Mouse (Mus musculus) ovary, postnatal 36 days (tissue): ENCODE data around the gene Tmem177.

ENCODE experiments used
- DNase-seq: peaks from one replicate; pipeline ENCODE4 v3.0.0; 2022; ENCODE audit warnings: low spot score, mixed read lengths

Gene Tmem177

DNA sequence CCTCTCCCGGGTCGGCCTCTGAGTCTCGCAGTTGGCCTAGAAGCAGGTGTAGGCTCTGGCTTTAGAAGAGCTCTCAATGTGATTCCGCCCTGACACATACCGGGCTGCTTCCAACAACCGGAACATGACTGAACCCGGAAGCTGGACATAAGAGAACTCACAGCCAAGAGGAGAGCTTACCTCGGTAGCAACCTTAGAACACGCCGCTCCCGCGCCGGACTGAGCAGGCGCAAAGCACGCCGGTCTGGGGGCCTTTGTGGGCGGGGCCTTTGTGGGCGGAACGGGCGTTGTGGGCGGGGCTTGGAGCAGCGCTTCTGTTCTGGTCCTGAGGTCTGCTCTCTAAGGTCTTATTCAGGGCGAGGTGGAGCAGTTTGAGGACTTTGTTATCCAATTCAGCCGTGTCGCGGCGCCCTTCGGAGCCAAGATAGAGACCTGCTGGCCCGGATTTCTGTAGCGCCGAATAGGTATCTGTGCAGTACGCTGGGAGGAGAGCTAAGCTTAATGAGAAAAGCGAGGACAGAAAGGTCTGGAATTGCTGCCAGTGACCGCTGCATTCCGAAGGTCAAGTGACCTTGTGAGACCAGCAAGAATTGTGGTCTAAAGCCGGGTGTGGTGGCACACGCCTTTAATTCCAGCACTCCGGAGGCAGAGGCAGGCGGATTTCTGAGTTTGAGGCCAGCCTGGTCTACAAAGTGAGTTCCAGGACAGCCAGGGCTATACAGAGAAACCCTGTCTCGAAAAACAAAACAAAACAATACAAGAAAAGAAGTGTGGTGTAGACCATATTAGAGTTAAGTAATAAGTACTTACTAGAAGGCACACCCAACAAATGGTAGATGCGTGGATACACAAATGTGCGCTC, at the start of gene Tmem177:
Gene Tmem177, minus strand, starts transcription at position 256 of the 862 bp plus-strand sequence.
- DNase-seq, result peak; percentile 98

DNA sequence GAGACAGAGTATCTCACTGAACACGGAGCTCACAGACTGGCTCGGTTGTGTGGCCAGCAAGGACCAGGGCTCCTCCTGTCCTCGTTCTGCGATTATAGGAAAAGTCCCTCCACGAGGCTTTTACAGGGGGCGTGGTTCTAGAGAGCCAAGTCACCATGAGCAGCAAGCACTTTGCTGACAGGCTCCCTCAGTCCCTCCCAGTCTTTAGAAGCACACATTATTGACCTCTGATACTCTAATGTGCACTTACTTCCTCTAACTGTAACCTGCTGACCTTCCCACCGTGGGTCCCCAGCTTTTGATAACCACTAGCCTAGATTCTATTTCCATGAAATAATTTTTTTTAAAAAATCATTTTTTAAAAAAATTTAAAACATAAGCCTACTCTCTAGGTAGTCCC, 46.9 kb upstream of the Tmem177 start:
- no peak for DNase-seq

DNA sequence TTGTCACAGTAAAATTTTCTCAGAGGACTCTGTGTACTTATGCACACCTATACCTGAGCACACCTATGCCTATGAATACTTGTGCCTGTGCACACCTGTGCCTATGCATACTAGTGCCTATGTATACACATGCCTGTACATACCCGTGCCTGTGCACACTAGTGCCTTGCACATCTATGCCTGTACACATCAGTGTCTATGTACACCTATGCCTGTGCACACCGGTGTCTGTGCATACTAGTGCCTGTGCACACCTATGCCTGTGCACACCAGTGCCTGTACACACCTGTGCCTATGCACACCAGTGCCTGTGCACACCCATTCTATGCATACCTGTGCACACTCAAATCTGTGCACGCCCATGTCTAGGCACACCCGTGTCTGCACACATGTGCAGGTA, 46.5 kb upstream of the Tmem177 start:
- no peak for DNase-seq

DNA sequence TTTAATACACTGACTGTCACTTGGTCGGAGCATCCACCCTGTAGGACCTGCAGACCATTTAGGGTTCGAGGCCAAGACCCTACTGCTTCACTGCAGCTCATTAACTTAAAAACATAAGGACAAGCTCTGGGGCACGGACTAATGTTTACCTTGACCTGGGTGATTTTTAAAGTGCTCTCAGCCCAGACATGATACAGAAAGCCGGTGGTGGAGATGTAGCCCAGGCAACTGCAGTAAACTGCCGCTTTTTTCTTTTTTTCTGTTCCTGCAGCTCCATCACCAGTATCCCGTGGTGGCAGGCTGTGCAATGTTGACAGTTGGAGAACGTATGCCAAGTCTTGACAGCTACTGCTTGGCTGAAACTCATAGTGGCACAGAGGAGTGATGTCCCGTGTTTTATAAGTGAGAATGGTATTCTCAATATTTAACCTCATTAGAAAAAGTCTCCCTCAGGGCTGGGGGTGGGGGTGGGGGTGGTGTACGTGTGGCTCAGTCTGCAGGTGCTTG, 44.8 kb upstream of the Tmem177 start:
- DNase-seq, result no peak

DNA sequence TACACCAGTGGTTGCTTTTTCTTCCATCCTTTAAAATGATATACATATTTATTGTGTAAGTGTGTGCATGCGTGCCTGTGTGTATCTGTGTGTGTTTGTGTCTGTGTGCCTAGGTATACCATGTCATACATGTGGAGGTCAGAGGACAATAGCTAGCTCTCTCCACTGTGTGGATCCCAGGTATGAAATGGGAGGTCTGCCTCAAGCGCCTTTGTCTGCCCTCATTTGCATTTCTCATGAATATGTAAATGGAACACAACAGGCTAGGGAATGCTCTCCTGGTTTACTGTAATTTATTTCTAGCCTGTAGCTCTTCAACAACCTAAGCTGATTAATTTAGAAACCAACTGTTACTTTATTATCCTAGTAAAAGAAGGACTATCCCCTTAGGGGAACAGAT, 41.7 kb upstream of the Tmem177 start:
- no peak for DNase-seq

DNA sequence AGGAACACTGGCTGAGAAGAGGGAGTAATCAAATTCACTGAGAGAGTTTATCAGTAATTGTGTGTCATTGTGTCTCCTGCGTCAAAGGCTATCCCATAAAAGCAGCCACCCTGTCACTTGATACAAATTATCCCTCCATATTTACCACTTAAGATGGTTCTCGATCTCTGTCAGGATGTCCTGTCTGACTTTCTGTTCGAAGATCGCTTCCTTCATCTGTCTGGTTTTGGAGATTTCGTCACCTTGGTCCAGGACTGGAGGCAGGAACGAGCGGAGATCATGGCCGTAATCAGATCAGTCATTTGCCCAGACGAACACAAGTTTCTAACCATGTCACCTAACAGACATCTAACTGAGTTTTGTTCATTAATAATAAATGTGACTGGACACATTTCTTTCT, 40.4 kb upstream of the Tmem177 start:
- no peak for DNase-seq

DNA sequence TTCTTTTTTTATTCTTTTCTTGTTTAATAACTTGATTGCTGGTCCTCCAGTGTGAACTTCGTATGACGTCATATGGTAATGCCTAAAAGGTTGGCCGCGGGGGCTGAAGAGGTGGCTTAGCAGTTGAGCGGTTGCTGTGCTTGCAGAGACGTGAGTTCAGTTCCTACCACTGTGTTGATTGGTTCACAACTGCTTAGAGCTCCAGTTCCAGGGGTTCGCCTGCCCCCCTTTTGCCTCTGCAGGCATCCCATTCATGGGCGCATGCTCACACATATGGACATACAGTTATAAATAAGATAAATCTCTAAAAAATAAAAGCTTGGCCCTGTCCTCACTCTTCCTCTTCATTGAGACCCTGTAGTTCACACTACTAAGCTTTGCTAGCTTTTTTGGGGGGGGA, 37.1 kb upstream of the Tmem177 start:
- DNase-seq, result no peak

DNA sequence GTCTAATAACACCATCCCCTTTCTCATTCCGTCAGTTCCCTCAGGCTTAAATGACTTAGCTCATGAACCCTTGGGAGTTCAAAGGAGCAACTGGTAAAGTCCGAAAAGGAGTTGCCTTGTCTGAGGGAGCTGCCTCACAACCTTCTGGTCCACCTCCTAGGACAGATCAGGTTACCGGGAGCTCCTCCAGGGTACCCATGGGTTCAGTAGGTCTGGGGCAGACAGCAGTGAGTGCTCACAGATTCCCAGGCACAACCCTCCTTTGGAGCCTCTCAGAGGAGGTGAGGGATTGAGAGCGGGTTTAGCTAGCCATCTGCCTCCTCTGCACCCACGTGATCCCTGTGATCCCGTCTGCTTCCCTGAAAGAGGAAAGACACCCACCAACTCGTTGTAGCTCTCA, 23.9 kb upstream of the Tmem177 start:
- no peak for DNase-seq

DNA sequence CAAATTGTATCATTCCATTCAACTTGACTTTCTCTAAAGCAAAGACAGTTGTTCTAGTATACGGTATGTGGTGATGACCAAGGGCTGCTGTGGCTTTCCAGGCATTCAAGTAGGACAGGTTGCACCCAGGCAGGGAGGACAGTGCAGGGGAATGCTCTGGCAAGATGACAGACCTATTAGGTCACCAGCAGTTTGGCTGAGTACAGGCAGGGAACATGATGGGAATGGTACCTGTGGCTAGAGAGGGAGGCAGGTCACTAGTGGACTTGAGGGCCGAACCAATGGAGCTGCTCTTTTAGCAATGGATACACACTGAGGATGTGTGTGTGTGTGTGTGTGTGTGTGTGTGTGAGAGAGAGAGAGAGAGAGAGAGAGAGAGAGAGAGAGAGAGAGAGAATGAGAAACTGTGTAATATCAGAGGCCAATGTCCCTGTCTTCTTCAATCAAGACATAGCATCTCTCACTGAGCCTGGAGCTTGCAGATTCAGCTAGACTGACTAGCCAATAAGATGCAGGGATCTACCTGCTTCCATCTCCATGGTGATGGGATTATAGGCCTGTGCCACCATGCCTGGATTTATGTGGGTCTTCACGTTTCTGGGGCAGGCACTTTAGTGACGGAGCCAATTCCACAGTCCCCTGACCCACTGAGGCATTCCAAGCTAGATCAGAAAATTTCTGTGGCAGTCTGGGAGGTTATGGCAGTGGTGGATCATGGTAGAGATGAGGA, 18.6 kb upstream of the Tmem177 start:
- no peak for DNase-seq

DNA sequence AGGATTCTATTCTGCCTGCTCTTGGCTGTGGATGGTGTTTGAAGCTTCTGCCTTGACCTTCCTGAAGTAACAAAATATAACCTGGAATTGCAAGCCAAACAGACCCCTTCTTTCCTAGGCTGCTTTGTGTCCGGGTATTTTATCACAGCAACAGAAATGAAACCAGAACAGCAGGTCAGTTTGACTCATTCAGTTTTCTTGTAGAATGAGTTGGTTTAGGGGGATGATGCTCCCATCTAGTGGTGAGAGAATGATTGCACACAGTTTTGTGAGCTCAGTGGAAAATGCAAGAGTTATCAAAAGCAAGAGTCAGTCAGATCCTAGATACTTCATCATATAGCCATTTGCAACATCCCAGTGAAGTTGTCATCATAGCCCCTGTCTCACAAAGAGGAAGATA, 16.7 kb upstream of the Tmem177 start:
- DNase-seq, result no peak

DNA sequence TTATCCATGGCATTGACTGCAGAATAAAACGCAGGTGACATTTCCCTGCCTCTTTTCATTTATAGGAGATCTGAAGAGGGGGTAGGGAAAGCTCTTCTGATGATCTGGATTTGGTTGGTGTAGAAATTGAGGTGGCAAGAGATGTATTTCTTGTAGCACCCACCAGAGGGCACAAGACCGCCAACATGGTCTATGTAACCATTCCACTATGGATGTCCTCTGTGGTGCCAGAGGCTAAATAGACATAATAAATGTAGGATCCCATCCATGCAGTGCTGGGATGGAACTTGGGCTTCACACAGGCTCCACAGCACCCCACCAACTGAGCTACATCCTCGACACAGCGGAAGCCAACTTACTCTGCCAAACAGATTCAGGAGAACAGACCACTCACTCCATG, 6.3 kb upstream of the Tmem177 start:
- DNase-seq, result no peak

DNA sequence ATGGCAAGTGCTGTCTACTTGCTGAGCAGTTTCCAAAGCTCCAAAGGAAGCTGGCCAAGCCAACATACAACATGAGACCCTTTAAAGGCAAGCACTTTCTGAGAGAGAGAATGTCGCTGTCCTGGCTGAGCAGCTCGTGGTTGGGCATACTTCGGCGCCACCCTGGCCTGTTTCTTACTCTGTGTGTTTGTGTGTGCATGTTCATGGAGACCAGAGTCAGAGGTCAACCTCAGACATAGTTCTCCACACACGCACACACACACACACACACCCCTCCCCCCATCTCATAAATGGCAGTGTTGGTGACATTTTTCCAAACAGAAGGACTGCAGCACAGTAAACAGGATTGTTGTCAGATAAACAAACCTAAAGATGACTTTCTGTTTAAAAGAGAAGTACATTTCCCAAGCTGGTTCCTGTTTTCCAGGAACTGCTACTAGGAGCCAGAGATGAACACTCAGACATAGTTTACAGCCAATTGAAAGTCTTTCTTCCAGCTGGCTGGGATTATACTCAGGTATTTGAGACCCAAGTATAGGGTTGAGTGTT, 3.9 kb upstream of the Tmem177 start:
- DNase-seq, result no peak

DNA sequence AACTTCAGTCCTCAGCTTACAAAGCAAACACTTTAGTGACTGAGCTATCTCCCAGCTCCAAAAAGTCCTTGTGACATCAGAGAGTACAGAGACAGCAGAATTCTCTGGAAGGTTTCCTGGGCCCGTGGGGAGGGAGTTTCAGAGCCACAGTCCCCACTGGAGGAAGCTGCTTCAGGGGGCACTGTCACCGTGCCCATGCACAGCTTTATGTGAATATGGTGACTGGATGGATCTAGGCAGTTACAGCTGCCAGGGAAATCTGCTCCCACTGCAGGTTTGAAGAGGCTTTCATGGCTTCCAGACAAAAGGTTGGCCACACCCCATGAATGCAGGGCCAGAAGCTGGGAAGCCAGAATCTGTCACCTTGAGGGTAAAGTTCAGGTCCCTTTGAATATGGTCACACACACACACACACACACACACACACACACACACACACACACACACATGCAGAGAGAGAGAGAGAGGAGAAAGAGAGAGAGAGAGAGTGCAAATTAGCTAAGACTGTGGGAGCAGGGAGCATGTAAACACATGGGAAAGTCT, 5.7 kb downstream of the Tmem177 start:
- DNase-seq, result no peak

DNA sequence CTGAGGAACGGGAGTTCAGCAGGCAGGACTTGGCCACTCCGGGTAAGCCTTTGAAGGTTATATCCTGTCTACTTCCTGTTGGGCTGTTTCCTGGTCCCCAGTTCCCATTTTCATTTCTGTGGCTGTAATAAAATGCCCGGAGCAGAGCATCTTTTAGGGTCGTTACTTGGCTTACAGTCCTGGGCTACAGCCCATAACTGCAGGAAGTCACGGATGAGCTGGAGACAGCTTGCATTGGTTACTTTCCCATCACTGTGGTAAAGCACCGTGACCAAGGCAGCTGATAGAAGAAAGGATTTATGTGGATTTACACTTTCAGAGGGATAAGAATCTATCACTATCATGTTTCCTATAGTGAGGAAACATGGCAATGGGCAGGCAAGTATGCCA, 9.8 kb downstream of the Tmem177 start:
- DNase-seq, result no peak

DNA sequence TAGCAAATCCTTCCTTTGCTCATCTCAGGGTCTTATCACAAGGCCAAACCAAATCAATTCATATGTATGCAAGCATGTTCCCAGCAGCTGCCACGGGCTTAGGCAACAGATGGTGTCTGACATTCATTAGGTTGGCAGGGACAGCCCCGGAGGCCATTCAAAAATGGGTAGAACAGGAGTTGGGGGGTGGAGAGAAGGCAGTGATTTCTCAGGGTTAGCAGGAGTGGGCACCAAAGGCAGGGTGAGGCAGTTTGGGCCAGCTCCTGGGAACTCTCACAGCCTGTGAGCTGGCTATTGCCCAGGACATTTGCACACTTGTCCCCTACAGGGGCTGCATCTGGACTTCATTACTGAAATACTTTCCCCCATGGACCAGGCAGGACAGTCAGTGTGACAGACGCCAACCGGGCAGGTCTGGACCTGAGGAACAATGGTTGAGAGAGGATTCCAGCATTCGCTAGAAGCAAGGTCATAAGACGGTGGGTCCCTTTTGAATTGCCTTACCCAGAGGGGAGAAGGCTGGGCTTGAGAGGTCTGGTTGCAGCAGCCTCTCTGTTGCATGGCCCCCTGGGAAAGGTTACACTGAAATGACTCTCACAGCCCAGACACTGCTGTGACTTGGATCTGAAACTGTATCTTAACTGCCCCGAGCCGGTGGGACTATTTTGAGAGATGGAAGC, 10.3 kb downstream of the Tmem177 start:
- no peak for DNase-seq

DNA sequence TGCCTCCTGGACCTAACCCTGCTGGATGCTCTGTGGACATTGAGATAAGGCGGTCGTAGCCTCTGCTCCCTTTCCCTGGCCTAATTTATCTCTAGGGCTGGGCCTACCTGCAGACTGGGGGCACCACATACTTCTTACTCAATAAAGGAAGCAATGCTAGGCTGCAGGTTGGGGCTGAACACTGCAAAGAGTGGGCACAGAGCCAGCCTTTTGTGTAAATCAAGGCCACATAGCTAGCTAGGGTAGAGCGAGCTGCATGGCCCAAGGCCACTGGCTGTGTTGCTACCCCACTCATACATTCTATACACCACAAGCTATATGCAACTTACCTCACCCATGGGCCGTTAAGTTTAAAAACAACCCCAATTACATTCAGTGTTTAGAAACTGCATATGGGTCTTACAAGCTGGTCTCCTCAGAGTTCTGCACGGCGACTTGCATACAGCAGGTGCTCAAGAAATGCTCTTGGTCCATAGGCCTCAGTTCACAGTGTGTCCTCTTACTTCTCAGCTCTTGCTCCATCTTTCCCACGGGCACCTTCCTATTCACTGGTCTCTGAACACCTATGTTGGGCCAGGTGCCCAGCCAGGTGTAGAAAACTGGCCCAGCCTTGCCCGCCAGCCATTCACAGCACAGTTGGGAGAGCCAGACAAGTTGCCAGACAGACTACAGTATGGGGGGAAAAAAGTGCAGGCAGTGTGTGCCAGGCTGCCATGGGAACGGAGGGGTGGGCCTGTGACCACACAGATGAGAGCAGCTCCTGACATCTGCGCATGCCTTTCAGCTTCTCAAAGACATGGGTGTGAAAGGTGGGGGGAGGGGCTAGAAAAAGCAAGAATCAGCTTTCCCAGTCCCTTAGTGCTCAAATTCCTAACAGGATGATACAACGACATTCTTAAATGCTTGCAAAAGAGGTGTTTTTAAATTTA, 13.5 kb downstream of the Tmem177 start:
- DNase-seq, result peak; percentile 31

DNA sequence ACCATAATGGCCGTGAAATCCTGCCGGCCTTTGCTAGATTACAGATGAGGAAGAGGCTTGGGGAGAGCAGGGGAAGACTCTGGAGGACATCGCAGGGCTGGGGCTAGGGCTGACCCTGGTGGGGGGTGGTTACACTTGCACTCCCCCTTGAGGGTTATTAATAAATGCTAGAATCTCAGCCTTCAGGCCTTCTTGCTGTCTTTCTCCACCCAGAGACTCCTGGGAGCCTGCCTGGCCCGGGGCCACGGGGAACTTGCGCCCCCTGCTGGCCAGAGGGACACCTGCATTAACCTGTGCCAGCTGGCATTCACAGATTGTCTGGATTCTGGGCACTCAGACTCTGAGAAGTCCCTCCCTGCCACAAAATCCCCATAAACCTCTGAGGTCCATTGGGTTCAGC, 18.1 kb downstream of the Tmem177 start:
- DNase-seq, result peak; percentile 74

DNA sequence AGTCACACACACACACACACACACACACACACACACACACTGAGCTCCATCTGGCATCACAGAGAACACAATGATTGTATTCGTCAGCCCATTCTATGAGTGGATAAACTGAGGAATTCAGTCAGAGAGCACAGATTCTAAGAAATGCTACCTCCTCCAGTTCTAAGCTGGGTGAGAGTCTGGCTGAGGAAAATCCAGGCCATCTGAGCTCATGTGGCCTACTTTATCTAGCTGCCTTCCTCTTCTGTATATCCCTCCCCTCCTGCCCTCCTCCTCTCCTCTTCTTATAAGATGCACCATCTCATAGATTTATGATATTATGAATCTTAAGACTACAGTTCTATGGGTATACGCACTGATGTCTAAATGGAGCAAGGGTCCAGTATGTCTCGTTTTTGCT, 19.4 kb downstream of the Tmem177 start:
- DNase-seq, result no peak

DNA sequence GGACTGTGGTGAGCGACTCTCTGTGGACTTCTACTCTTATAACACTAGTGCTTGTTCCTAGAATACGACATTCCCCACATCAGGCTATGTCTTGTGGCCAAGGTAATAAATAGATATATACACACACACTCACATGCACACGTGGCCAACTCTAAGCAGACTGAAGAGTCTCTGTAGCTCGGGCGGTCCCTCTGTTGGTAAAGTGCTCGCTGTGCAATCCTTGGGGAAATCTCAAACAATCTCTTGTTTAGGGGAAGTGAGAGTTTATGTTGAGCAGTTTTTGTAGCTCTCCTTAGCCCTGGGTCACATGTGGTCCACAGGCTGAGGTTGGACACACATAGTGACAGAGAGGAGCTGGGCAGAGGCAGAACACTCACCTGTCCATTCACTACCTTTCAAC, 20.1 kb downstream of the Tmem177 start:
- DNase-seq, result no peak

DNA sequence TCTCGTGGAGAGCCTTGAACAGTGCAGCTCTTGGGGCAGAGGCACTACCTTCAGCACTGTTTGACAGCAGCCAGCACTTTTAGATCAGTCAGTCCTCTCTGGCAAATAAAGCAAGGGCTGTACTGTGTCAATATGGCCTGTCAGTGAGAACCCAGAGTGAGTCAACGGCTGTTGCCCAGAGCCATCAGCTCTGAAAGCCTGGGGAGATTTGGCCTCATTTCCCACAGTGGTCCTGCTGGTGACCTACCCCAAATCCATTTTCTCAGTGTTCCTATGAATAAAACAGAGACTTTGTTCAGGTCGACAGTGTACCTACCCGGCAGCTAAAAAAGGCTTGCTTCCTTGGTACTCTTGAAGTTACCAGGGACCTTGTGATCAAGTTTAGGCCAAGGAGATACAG, 21.1 kb downstream of the Tmem177 start:
- no peak for DNase-seq

DNA sequence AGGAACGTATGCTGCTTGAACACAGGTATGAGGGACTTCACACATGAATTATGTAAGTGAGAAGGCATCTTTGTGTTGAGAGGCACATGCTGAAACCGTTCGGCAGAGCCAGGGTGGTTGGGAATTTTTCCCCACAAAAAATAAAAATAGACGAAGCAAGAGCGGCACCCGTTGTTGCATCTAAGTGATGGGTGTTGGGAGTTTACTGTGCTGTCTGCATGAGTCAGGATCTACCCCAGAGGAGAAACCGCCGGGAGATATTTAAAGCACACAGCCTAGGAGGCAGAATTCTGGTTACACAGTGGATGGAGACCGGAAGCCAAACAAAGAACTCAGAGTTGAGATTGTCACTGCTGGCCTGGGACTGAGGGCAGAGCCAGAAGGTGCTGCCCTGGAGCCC, 21.9 kb downstream of the Tmem177 start:
- DNase-seq, result no peak
